In the genomic region with DNA sequence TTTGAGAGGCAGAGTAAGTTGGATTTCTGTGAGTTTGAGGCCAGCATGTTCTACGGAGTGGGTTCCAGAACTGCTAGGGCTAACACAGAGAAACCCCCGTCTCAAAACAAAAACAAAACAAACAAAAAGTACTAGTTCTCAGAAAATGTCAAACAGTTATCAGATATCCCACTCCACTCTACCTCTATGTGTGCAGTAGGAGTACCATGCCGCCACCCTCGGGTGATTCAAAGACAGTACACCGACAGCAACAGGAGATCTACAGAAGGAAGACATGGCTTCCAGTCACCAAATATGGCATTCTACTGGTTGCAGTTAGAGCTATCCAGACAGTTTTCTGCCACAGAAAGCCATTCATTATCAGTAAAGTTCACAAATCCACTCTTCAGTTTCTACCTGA, we compare ENCODE assay signal across 19 mouse cellular contexts. TPM values are rescaled to one million over a fixed set of nuclear protein-coding genes. Genes with fewer than 3 reads are reported as not detected.
A peak's percentile ranks its signal among the peaks of the same experiment; 100 is the strongest.
DNase-seq lines count a peak whose midpoint lies in the region; ATAC-seq and TF ChIP-seq lines count a peak whose summit lies in the region.
"Had no signal": no experiment of that assay in that cellular context is flagged by ENCODE, and none has a peak within 500 bp of the region (broad histone marks: within the 10 kb centered on the region; RNA-seq: fewer than 3 reads in every experiment).

No protein-coding gene starts in this region.

- no peak overlapping the region for H3K9ac ChIP-seq in heart, postnatal 0 days (replicated peaks; ENCODE audit: low read depth, low read length)
- no peak overlapping the region for H3K9ac ChIP-seq in lung, embryonic 15.5 days
- no peak overlapping the region for H3K9ac ChIP-seq in CH12.LX (ENCODE audit: insufficient read depth, low read depth)
- no peak overlapping the region for H3K9ac ChIP-seq in stomach, postnatal 0 days (ENCODE audit: low read length)
- H3K9ac ChIP-seq: embryonic facial prominence, embryonic 12.5 days; hindbrain, embryonic 12.5 days; limb, embryonic 12.5 days; stomach, embryonic 15.5 days had no signal

- 77% methylated on average over 5 of the region's 5 CpGs for WGBS in heart, postnatal 0 days
- WGBS in lung, embryonic 15.5 days: 69% methylated on average over 5 of the region's 5 CpGs
- WGBS in stomach, postnatal 0 days: 79% methylated on average over 5 of the region's 5 CpGs

- no peak overlapping the region for H3K4me3 ChIP-seq in heart, postnatal 0 days (ENCODE audit: low read depth, low read length)
- no peak overlapping the region for H3K4me3 ChIP-seq in lung, embryonic 15.5 days
- H3K4me3 ChIP-seq in CH12.LX (replicated peaks in 1 of 3; ENCODE audit: low read depth in 2 of 3, low read length in 2 of 3, poor library complexity in 1 of 3): no peak overlapping the region
- no peak overlapping the region for H3K4me3 ChIP-seq in stomach, postnatal 0 days (ENCODE audit: low read depth, low read length)
- H3K4me3 ChIP-seq: embryonic facial prominence, embryonic 12.5 days; hindbrain, embryonic 12.5 days; limb, embryonic 12.5 days; stomach, embryonic 15.5 days had no signal

- no peak for DNase-seq in heart, postnatal 0 days (ENCODE audit: low spot score)
- no peak for DNase-seq in heart, postnatal 14 days
- no peak for DNase-seq in lung, postnatal 14 days
- DNase-seq in CH12.LX (ENCODE audit: extremely low read depth): no peak
- no peak for DNase-seq in stomach, postnatal 0 days (ENCODE audit: low spot score)
- DNase-seq in c-Kit-positive CD71-positive TER-119-positive erythroid progenitor cells, embryonic 14.5 days (ENCODE audit: low spot score): no peak
- no peak for DNase-seq in retina, postnatal 1 day
- DNase-seq: cerebellum, adult 11 months; cerebellum, postnatal 36 days; gastrocnemius, postnatal 10 days; kidney, adult 11 months; lung, adult 18-20 months; spleen, adult 18-20 months had no signal

- ATAC-seq in heart, postnatal 0 days (ENCODE audit: insufficient read depth, low read depth): no peak
- ATAC-seq in lung, embryonic 15.5 days (ENCODE audit: borderline replicate concordance, extremely low read depth, low FRiP score, low TSS enrichment): no peak
- no peak for ATAC-seq in stomach, postnatal 0 days (ENCODE audit: low FRiP score, low TSS enrichment)

- peak; percentile 6 for TF ChIP-seq RAD21 in CH12.LX (IDR thresholded peaks at IDR 0.05; ENCODE audit: low read depth, low read length)

- H3K9me3 ChIP-seq in heart, postnatal 0 days (replicated peaks; ENCODE audit: control insufficient read depth, low read length): no peaks in the 10 kb centered on the region
- no peaks in the 10 kb centered on the region for H3K9me3 ChIP-seq in lung, embryonic 15.5 days
- peaks cover 2% of the 10 kb centered on the region for H3K9me3 ChIP-seq in CH12.LX (replicated peaks; ENCODE audit: low read length)
- no peaks in the 10 kb centered on the region for H3K9me3 ChIP-seq in stomach, postnatal 0 days (ENCODE audit: control insufficient read depth, low read length)
- H3K9me3 ChIP-seq: embryonic facial prominence, embryonic 12.5 days; stomach, embryonic 15.5 days had no signal

- no peaks in the 10 kb centered on the region for H3K27me3 ChIP-seq in heart, postnatal 0 days (ENCODE audit: control insufficient read depth, insufficient read depth, low read length)
- H3K27me3 ChIP-seq in lung, embryonic 15.5 days: no peaks in the 10 kb centered on the region
- no peaks in the 10 kb centered on the region for H3K27me3 ChIP-seq in CH12.LX (replicated peaks)
- no peaks in the 10 kb centered on the region for H3K27me3 ChIP-seq in stomach, postnatal 0 days (ENCODE audit: control insufficient read depth, insufficient read depth, low read length)
- H3K27me3 ChIP-seq: embryonic facial prominence, embryonic 12.5 days; hindbrain, embryonic 12.5 days; limb, embryonic 12.5 days; stomach, embryonic 15.5 days had no signal

- TF ChIP-seq POLR2A in CH12.LX (IDR thresholded peaks at IDR 0.05; ENCODE audit: low read depth, low read length): no peak

- in situ Hi-C loops in CH12.LX (cut with MboI; ENCODE audit: low pct_ligation_motif_present, low pct_unique_long_range_greater_than_20kb, low sequenced_read_pairs): no loop called here

- peak; percentile 16; the same call in 1 of the 2 replicates for TF ChIP-seq CTCF in heart, postnatal 0 days (IDR thresholded peaks at IDR 0.05; ENCODE audit: low read depth)
- TF ChIP-seq CTCF in CH12.LX (conservative IDR thresholded peaks at IDR 0.05 in 1 of 2, IDR thresholded peaks at IDR 0.05 in 1 of 2; ENCODE audit: low read depth in 2 of 2, low read length in 2 of 2): peak in 1 of 2 experiments; percentile 23; a peak in 1 of 4 replicates
- TF ChIP-seq CTCF in stomach, postnatal 0 days (IDR thresholded peaks at IDR 0.05; ENCODE audit: low read depth): peak; percentile 33; the same call in 1 of the 2 replicates

- intact Hi-C loops in heart, postnatal 14 days (cut with DNase I): no loop called here

- dilution Hi-C loops in CH12.LX (cut with MboI; ENCODE audit: extremely low pct_ligation_motif_present, extremely low pct_unique_long_range_greater_than_20kb, low sequenced_read_pairs): no loop called here

- H3K79me2 ChIP-seq in CH12.LX (replicated peaks; ENCODE audit: control insufficient read depth, extremely low read depth, insufficient read depth, poor library complexity, severe bottlenecking): no peaks in the 10 kb centered on the region

- TF ChIP-seq EP300 in heart, postnatal 0 days (IDR thresholded peaks at IDR 0.05; ENCODE audit: low read depth): no peak
- TF ChIP-seq EP300 in CH12.LX (IDR thresholded peaks at IDR 0.05; ENCODE audit: low read length): no peak
- no peak for TF ChIP-seq EP300 in stomach, postnatal 0 days (optimal IDR thresholded peaks at IDR 0.05)

- peaks cover 14% of the 10 kb centered on the region; the same call in 1 of the 2 replicates for H3K4me1 ChIP-seq in heart, postnatal 0 days (ENCODE audit: control insufficient read depth, insufficient read depth)
- peaks cover 41% of the 10 kb centered on the region for H3K4me1 ChIP-seq in lung, embryonic 15.5 days
- peaks cover 0 to 16% of the 10 kb centered on the region in 2 experiments; a peak in 2 of 4 replicates for H3K4me1 ChIP-seq in CH12.LX (ENCODE audit: control insufficient read depth in 1 of 2, insufficient read depth in 2 of 2)
- H3K4me1 ChIP-seq in stomach, postnatal 0 days (replicated peaks; ENCODE audit: control insufficient read depth, insufficient read depth): no peaks in the 10 kb centered on the region; the same call in 1 of the 2 replicates
- H3K4me1 ChIP-seq: stomach, embryonic 15.5 days had no signal

- H3K36me3 ChIP-seq in heart, postnatal 0 days (replicated peaks; ENCODE audit: control insufficient read depth, insufficient read depth, low read length): peaks cover 2% of the 10 kb centered on the region; the same call in 1 of the 2 replicates
- H3K36me3 ChIP-seq in lung, embryonic 15.5 days: 0 out of 2 replicates have a peak, but pooled peaks cover 5% of the 10 kb centered on the region
- peaks cover 5 to 54% of the 10 kb centered on the region in 2 experiments for H3K36me3 ChIP-seq in CH12.LX (replicated peaks in 1 of 2; ENCODE audit: control insufficient read depth in 1 of 2, insufficient read depth in 1 of 2, low read length in 1 of 2)
- H3K36me3 ChIP-seq in stomach, postnatal 0 days (ENCODE audit: control insufficient read depth, insufficient read depth, low read length): no peaks in the 10 kb centered on the region
- H3K36me3 ChIP-seq: stomach, embryonic 15.5 days had no signal

- H3K4me2 ChIP-seq in heart, postnatal 0 days (ENCODE audit: low read depth, low read length): no peak overlapping the region
- H3K4me2 ChIP-seq in lung, embryonic 15.5 days: no peak overlapping the region
- H3K4me2 ChIP-seq in CH12.LX (ENCODE audit: insufficient read depth, low read depth, poor library complexity, severe bottlenecking): no peak overlapping the region
- no peak overlapping the region for H3K4me2 ChIP-seq in stomach, postnatal 0 days (replicated peaks; ENCODE audit: low read depth)
- H3K4me2 ChIP-seq: embryonic facial prominence, embryonic 12.5 days; hindbrain, embryonic 12.5 days; limb, embryonic 12.5 days; stomach, embryonic 15.5 days had no signal

- peak overlapping the region; percentile 88 for H3K27ac ChIP-seq in heart, postnatal 0 days (ENCODE audit: low read depth)
- H3K27ac ChIP-seq in lung, embryonic 15.5 days: peak overlapping the region; percentile 69
- no peak overlapping the region for H3K27ac ChIP-seq in CH12.LX (ENCODE audit: insufficient read depth, low read depth)
- H3K27ac ChIP-seq in stomach, postnatal 0 days (replicated peaks): no peak overlapping the region
- H3K27ac ChIP-seq: embryonic facial prominence, embryonic 12.5 days; hindbrain, embryonic 12.5 days; limb, embryonic 12.5 days had no signal

TF ChIP-seq in CH12.LX, 34 proteins besides CTCF, POLR2A, EP300 and RAD21 (continues in another document):
- TF ChIP-seq MXI1 (IDR thresholded peaks at IDR 0.05; ENCODE audit: low read depth, low read length): no peak

RNA-seq across cellular contexts. Expression of gene Eif4e3, which starts 21.7 kb away (rescaled TPM):
- total RNA-seq in heart, postnatal 0 days (2014; rRNA removed; ENCODE audit: low replicate concordance): 15.4 and 18.9 TPM in 2 replicates
- polyA plus RNA-seq in heart, postnatal 0 days (2015; fragmentation: Nextera tagmentation; extraction: Ambion mirVana): 18.9 and 21.7 TPM in 2 replicates
- 10 to 100 TPM; 32.5 to 34.2 TPM for total RNA-seq in heart, postnatal 14 days (2021)
- 26.6 and 27.6 TPM in 2 replicates for polyA plus RNA-seq in lung, embryonic 15.5 days (2015; fragmentation: Nextera tagmentation; extraction: Ambion mirVana)
- total RNA-seq in CH12.LX (2012; rRNA removed) (6.4 and 9.8 TPM in 2 replicates), CH12.LX (2014; rRNA removed) (10.1 and 11.8 TPM in 2 replicates)
- 16.2 and 16.3 TPM in 2 replicates for polyA plus RNA-seq in CH12.LX (2012; ENCODE audit: insufficient read length, low read depth)
- 7.8 and 8.3 TPM in 2 replicates for polyA plus RNA-seq in stomach, postnatal 0 days (2015; fragmentation: Nextera tagmentation; extraction: Ambion mirVana)

RNA-seq across cellular contexts. Expression of gene Gm20696, which starts 21.7 kb away (rescaled TPM):
- total RNA-seq in heart, postnatal 0 days (2014; rRNA removed; ENCODE audit: low replicate concordance): 0.31 and 0.95 TPM in 2 replicates
- polyA plus RNA-seq in heart, postnatal 0 days (2015; fragmentation: Nextera tagmentation; extraction: Ambion mirVana): 1.6 and 2.0 TPM in 2 replicates
- 1 to 10 TPM; 2.3 to 3.2 TPM for total RNA-seq in heart, postnatal 14 days (2021)
- 3.5 and 3.8 TPM in 2 replicates for polyA plus RNA-seq in lung, embryonic 15.5 days (2015; fragmentation: Nextera tagmentation; extraction: Ambion mirVana)
- total RNA-seq in CH12.LX (2012; rRNA removed): 0.29 and 0.59 TPM in 2 replicates
- total RNA-seq in CH12.LX (2014; rRNA removed): not detected in 2 replicates
- polyA plus RNA-seq in CH12.LX (2012; ENCODE audit: insufficient read length, low read depth): not detected in 2 replicates
- polyA plus RNA-seq in stomach, postnatal 0 days (2015; fragmentation: Nextera tagmentation; extraction: Ambion mirVana): 1.4 and 1.8 TPM in 2 replicates

RNA-seq across cellular contexts. Expression of gene Gpr27, which starts 47.6 kb away (rescaled TPM):
- 0.34 and 4.5 TPM in 2 replicates for total RNA-seq in heart, postnatal 0 days (2014; rRNA removed; ENCODE audit: low replicate concordance)
- 0.78 and 0.92 TPM in 2 replicates for polyA plus RNA-seq in heart, postnatal 0 days (2015; fragmentation: Nextera tagmentation; extraction: Ambion mirVana)
- total RNA-seq in heart, postnatal 14 days (2021): 1 to 10 TPM; 2.8 to 3.4 TPM
- polyA plus RNA-seq in lung, embryonic 15.5 days (2015; fragmentation: Nextera tagmentation; extraction: Ambion mirVana): 4.3 and 4.5 TPM in 2 replicates
- total RNA-seq in CH12.LX (2012; rRNA removed) (not detected in 2 replicates), CH12.LX (2014; rRNA removed) (not detected in 2 replicates)
- polyA plus RNA-seq in CH12.LX (2012; ENCODE audit: insufficient read length, low read depth): not detected in 2 replicates
- polyA plus RNA-seq in stomach, postnatal 0 days (2015; fragmentation: Nextera tagmentation; extraction: Ambion mirVana): 2.5 and 2.9 TPM in 2 replicates
- total RNA-seq: neutrophil, adult 5-6 weeks had no signal

Comparison
In these comparisons a context has a peak if more than half of its experiments do, and no peak if none do; other contexts are left out.
1. H3K27ac ChIP-seq: peak in heart, postnatal 0 days (single experiment) and lung, embryonic 15.5 days (single experiment); none in CH12.LX (single experiment) and stomach, postnatal 0 days (single experiment).